Mouse (Mus musculus) heart, postnatal 0 days (tissue): ENCODE data around the gene Sptbn4. TPM values are rescaled to one million over a fixed set of nuclear protein-coding genes. Genes with fewer than 3 reads are reported as not detected.
A peak's percentile ranks its signal among the peaks of the same experiment; 100 is the strongest.

ENCODE experiments used
- ATAC-seq: fragments of 200-750 bp; cut with Nextera tagmentation; 2 replicates; pipeline ENCODE4 v1.8.0; 2017; ENCODE audit warnings: low read depth, moderate number of reproducible peaks, moderate library complexity; ENCODE audit not compliant: insufficient read depth
- DNase-seq: peaks from one replicate; pipeline ENCODE4 v3.0.0-alpha.2; 2016; ENCODE audit warnings: low spot score
- H3K27ac ChIP-seq: fragments of 300-500 bp; sonication (generic); 2 replicates; pipeline ENCODE4 v1.5.1; 2014; ENCODE audit warnings: low read depth, mild to moderate bottlenecking
- H3K27me3 ChIP-seq: fragments of 300-500 bp; sonication (generic); 2 replicates; pipeline ENCODE4 v1.6.1; 2014; ENCODE audit warnings: low read length, mixed read lengths; ENCODE audit not compliant: control insufficient read depth, insufficient read depth
- H3K36me3 ChIP-seq: fragments of 300-500 bp; sonication (generic); replicated peaks from 2 replicates; pipeline ENCODE4 v1.6.1; 2014; ENCODE audit warnings: low read length, mixed read lengths; ENCODE audit not compliant: control insufficient read depth, insufficient read depth
- H3K4me1 ChIP-seq: fragments of 300-500 bp; sonication (generic); 2 replicates; pipeline ENCODE4 v1.6.1; 2014; ENCODE audit warnings: antibody characterized with exemption; ENCODE audit not compliant: control insufficient read depth, insufficient read depth
- H3K4me2 ChIP-seq: fragments of 300-500 bp; sonication (generic); 2 replicates; pipeline ENCODE4 v1.6.1; 2014; ENCODE audit warnings: low read depth, mild to moderate bottlenecking, low read length, moderate library complexity
- H3K4me3 ChIP-seq: fragments of 300-500 bp; sonication (generic); 2 replicates; pipeline ENCODE4 v1.5.1; 2014; ENCODE audit warnings: low read depth, low read length
- H3K9ac ChIP-seq: fragments of 300-500 bp; sonication (generic); replicated peaks from 2 replicates; pipeline ENCODE4 v1.6.1; 2014; ENCODE audit warnings: low read depth, low read length, mixed read lengths
- H3K9me3 ChIP-seq: fragments of 300-500 bp; sonication (generic); replicated peaks from 2 replicates; pipeline ENCODE4 v1.6.1; 2016; ENCODE audit warnings: low read length; ENCODE audit not compliant: control insufficient read depth
- CTCF ChIP-seq: IDR thresholded peaks from 2 replicates; pipeline ENCODE4 v1.5.1; 2016; ENCODE audit warnings: antibody characterized with exemption, control low read depth, low read depth
- EP300 ChIP-seq: IDR thresholded peaks from 2 replicates; pipeline ENCODE4 v1.6.1; 2016; ENCODE audit warnings: antibody characterized with exemption, low read depth
- WGBS: fragments of 180-500 bp; shearing (Covaris S2); extraction: QIAGEN DNeasy Blood & Tissue Kit; methylation state at CpG from one replicate; pipeline ENCODE4 v1.1.7; 2014; 5-methylcytosine and 5-hydroxymethylcytosine counted together
- polyA plus RNA-seq: library from polyadenylated mRNA; unstranded; fragments of >200 nt; fragmentation: Nextera tagmentation; extraction: Ambion mirVana; gene quantifications from 2 replicates; pipeline ENCODE4 v1.2.1, GENCODE M21; 2015
- total RNA-seq: library from RNA; depleted of rRNA; stranded (reverse); fragments of >200 nt; gene quantifications from 2 replicates; pipeline ENCODE4 v1.2.3, GENCODE M21; 2014; ENCODE audit warnings: low replicate concordance

The Sptbn4 gene
- total and polyA plus RNA-seq, 2 experiments from 2014 or later = 0.05 TPM; not detected in 1

- H3K36me3 ChIP-seq = peaks cover 22% of the 10 kb centered on the region
- H3K27ac ChIP-seq = peak overlapping the region; percentile 86
- no peak for TF ChIP-seq EP300
- TF ChIP-seq CTCF = no peak
- WGBS = under 1% methylated on average over 34 of the region's 34 CpGs
- peaks cover 12% of the 10 kb centered on the region; the same call in 1 of the 2 replicates for H3K4me1 ChIP-seq
- peak overlapping the region; percentile 65 for H3K4me3 ChIP-seq
- peak overlapping the region; percentile 82 for H3K4me2 ChIP-seq
- DNase-seq (peak; percentile 39), ATAC-seq (0 out of 2 replicates have a peak, but pooled peaks have one; percentile 0)
- peak overlapping the region; percentile 63 for H3K9ac ChIP-seq
- H3K9me3 ChIP-seq = no peaks in the 10 kb centered on the region
- no peaks in the 10 kb centered on the region for H3K27me3 ChIP-seq
Measured at GRCm38 (mm10) chr7:27473835-27474489, 26.5 kb upstream of the Sptbn4 start.

DNA sequence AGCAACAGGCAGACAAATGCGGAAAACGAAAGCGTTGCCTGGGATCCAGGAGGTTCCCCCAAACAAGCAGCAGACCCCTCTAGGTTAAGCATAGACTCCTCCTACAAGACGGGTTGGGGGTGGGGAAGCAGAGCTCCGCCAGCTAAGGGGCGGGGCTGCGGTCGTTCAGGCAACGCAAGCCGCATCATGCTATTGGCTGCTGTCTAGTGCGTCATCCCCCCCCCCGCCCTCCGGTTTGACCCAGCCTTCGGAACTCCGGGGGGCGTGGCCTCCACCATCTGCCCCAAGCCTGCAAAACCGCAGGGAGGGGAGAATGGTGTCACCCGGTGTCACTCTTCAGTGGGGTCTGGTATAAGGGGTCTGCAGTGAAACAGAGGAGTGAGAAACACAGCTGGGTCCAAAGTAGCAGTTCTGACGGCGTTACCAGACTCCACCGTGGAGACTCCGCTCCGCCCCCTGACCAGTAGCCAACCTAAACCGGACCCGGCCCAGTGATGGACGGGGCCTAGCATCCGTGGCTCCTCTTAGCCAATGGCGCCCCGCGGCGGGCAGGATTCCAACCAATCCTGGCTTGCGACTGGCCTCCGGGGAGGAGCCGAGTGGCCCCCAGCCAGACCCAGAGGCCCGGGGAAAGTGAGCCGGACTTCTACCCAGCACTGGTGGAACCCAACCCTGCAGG lies 25.8 kb upstream of the Sptbn4 start, which contains the start of gene Sertad3:
TSS of gene Sertad3 (plus strand) at position 613 of the 679 bp plus-strand sequence.
- peak within 1 kb of the TSS; percentile 65 for H3K4me3 ChIP-seq
- no peaks in the 10 kb centered on the region for H3K27me3 ChIP-seq
- peak within 1 kb of the TSS; percentile 82 for H3K4me2 ChIP-seq
- peak within 1 kb of the TSS; percentile 86 for H3K27ac ChIP-seq
- peak; percentile 88 for ATAC-seq
- H3K36me3 ChIP-seq = peaks cover 21% of the 10 kb centered on the region
- DNase-seq = peak; percentile 98
- H3K4me1 ChIP-seq = peaks cover 12% of the 10 kb centered on the region; the same call in 1 of the 2 replicates
- TF ChIP-seq EP300 (no peak), CTCF (no peak)
- H3K9ac ChIP-seq = peak within 1 kb of the TSS; percentile 63
- no peaks in the 10 kb centered on the region for H3K9me3 ChIP-seq
- under 1% methylated on average over 35 of the region's 36 CpGs for WGBS

DNA sequence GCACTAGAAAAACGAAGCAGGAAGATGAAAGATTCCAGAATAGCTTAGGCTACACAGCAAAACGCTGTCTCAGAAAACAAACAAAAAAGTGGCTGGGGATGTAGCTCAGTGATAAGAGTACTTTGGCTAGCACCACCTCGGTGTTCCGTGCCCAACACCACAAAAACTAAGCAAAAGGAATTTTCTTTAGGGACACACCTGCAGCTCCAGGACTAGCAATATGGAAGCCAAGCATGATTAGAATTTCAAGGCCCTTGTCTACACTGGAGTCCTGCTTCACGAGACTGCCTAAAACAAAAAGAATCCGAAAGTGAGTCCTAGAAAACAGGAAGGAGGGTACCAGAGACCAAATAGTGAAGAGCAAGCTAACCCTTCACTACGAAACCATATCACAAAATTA lies 25.1 kb upstream of the Sptbn4 start:
- no peak for ATAC-seq
- Histone ChIP-seq H3K36me3 (peaks cover 14% of the 10 kb centered on the region), H3K4me1 (peaks cover 12% of the 10 kb centered on the region; the same call in 1 of the 2 replicates), H3K9ac (peak overlapping the region; percentile 57), H3K4me2 (peak overlapping the region; percentile 82), H3K4me3 (peak overlapping the region; percentile 65), H3K27me3 (no peaks in the 10 kb centered on the region), H3K27ac (peak overlapping the region; percentile 75), H3K9me3 (no peaks in the 10 kb centered on the region)
- TF ChIP-seq CTCF (no peak), EP300 (no peak)
- no peak for DNase-seq
- 18% methylated on average over 7 of the region's 7 CpGs for WGBS

GRCm38 (mm10) chr7:27471390-27472120 lies 24.1 kb upstream of the Sptbn4 start:
- Histone ChIP-seq H3K36me3 (peaks cover 5% of the 10 kb centered on the region; the same call in 1 of the 2 replicates), H3K4me1 (peaks cover 8% of the 10 kb centered on the region; the same call in 1 of the 2 replicates), H3K4me3 (no peak overlapping the region), H3K4me2 (no peak overlapping the region), H3K9me3 (no peaks in the 10 kb centered on the region), H3K27me3 (no peaks in the 10 kb centered on the region), H3K27ac (no peak overlapping the region), H3K9ac (no peak overlapping the region)
- DNase-seq (no peak), ATAC-seq (no peak)
- 89% methylated on average over 11 of the region's 11 CpGs for WGBS
- TF ChIP-seq CTCF = no peak
- TF ChIP-seq EP300 = no peak

GRCm38 (mm10) chr7:27467648-27468047 lies 20.2 kb upstream of the Sptbn4 start:
- Histone ChIP-seq H3K9me3 (no peaks in the 10 kb centered on the region), H3K4me2 (no peak overlapping the region), H3K4me1 (no peaks in the 10 kb centered on the region), H3K27me3 (no peaks in the 10 kb centered on the region), H3K27ac (no peak overlapping the region), H3K36me3 (no peaks in the 10 kb centered on the region), H3K4me3 (no peak overlapping the region), H3K9ac (no peak overlapping the region)
- no peak for TF ChIP-seq CTCF
- TF ChIP-seq EP300 = no peak
- 9% methylated on average over 4 of the region's 4 CpGs for WGBS
- ATAC-seq = no peak
- DNase-seq = no peak
